Mouse (Mus musculus): Measurements from ENCODE around the gene Sde2.

DNA sequence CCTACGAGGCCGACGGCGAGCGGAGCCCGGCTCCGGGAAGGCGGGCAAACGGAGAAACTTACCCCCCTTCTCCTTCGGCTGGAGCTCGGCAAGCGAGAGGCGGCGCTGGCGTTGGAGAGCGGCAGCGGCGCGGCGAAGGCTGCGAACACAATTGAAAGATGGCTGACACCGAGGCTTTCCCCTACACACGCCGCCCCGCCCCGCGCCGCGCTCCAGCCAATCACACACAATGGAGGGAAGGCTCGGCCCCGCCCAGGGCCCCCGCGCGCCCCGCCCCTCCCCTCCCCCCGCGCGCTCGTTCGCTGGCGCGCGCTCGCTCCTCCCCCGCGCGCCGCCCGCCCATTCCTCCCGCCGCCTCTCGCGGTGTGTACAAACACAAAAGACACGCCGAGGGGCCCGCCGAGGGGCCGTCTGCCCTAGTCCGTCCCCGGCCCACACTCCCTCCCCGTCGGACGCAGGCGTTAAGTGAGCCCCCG, 37.5 kb upstream of the Sde2 start:
- TF ChIP-seq CTCF (IDR thresholded peaks at IDR 0.05; ENCODE audit: low read depth, low read length) (no peak), POLR2A (IDR thresholded peaks at IDR 0.05; ENCODE audit: borderline replicate concordance, low read depth, low read length) (peak; percentile 81; the same call in 1 of the 2 replicates)

Measured in bone marrow macrophage, adult 2 months (primary cell).